Mouse (Mus musculus) thymus, adult 2 months (tissue): ENCODE data around the gene Egfl6. TPM values are rescaled to one million over a fixed set of nuclear protein-coding genes. Genes with fewer than 3 reads are reported as not detected.

Experiments used
- DNase-seq: peaks from one replicate; pipeline ENCODE4 v3.0.0; 2021
- H3K27ac ChIP-seq: fragments of 200-500 bp; 2 replicates; pipeline ENCODE4 v1.5.1; 2012; ENCODE audit warnings: low read length, control low read depth; ENCODE audit not compliant: control insufficient read depth, insufficient read depth
- H3K27me3 ChIP-seq: fragments of 200-500 bp; 2 replicates; pipeline ENCODE4 v1.6.1; 2012; ENCODE audit warnings: mild to moderate bottlenecking, low read length, moderate library complexity, mixed read lengths; ENCODE audit not compliant: control insufficient read depth, insufficient read depth
- H3K36me3 ChIP-seq: fragments of 200-500 bp; 2 replicates; pipeline ENCODE4 v1.6.1; 2012; ENCODE audit warnings: mild to moderate bottlenecking, low read length, moderate library complexity; ENCODE audit not compliant: control insufficient read depth, insufficient read depth
- H3K4me1 ChIP-seq: fragments of 200-500 bp; replicated peaks from 2 replicates; pipeline ENCODE4 v1.6.1; 2012; ENCODE audit warnings: low read length; ENCODE audit not compliant: control insufficient read depth, insufficient read depth
- H3K4me3 ChIP-seq: fragments of 200-500 bp; 2 replicates; pipeline ENCODE4 v1.5.1; 2012; ENCODE audit warnings: mild to moderate bottlenecking, low read length, control low read depth, moderate library complexity; ENCODE audit not compliant: control insufficient read depth, insufficient read depth
- CTCF ChIP-seq: fragments of 200-500 bp; IDR thresholded peaks from 2 replicates; pipeline ENCODE4 v1.5.1; 2012; ENCODE audit warnings: mild to moderate bottlenecking, control low read depth, low read length, moderate library complexity, borderline replicate concordance; ENCODE audit not compliant: control insufficient read depth, poor library complexity, insufficient read depth; ENCODE audit errors: extremely low read depth
- POLR2A ChIP-seq: fragments of 200-500 bp; IDR thresholded peaks from 2 replicates; pipeline ENCODE4 v1.6.1; 2012; ENCODE audit warnings: mild to moderate bottlenecking, low read length, control low read depth, moderate library complexity; ENCODE audit not compliant: control insufficient read depth, poor library complexity, insufficient read depth; ENCODE audit errors: extremely low read depth
- WGBS: fragments of 180-500 bp; shearing (Covaris S2); methylation state at CpG from one replicate; pipeline ENCODE4 v1.1.7; 2018; 5-methylcytosine and 5-hydroxymethylcytosine counted together
- polyA plus RNA-seq: library from polyadenylated mRNA; depleted of rRNA; stranded (reverse); fragments of >200 nt; gene quantifications from 2 replicates; pipeline ENCODE4 v1.2.3, GENCODE M21; 2012; rRNA removed

Egfl6 gene
- polyA plus RNA-seq, 1 experiment: 0.11 TPM

GRCm38 (mm10) chrX:166479365-166479983, 106.0 kb downstream of the Egfl6 start, which contains the start of gene Rab9:
TSS of gene Rab9 (minus strand) at chrX:166479867.
- no peak within 1 kb of the TSS for H3K27ac ChIP-seq
- no peaks in the 10 kb centered on the region for H3K27me3 ChIP-seq
- peak within 1 kb of the TSS; percentile 99 for H3K4me3 ChIP-seq
- peaks cover 2% of the 10 kb centered on the region; the same call in 1 of the 2 replicates for H3K4me1 ChIP-seq
- TF ChIP-seq POLR2A: no peak
- TF ChIP-seq CTCF: no peak
- H3K36me3 ChIP-seq: no peaks in the 10 kb centered on the region
- peak; percentile 95 for DNase-seq
- 2% methylated on average over 32 of the region's 41 CpGs for WGBS

- WGBS: under 1% methylated on average over 28 of the region's 28 CpGs
- Histone ChIP-seq H3K36me3 (no peaks in the 10 kb centered on the region), H3K27me3 (no peaks in the 10 kb centered on the region), H3K4me1 (peaks cover 2% of the 10 kb centered on the region; the same call in 1 of the 2 replicates), H3K4me3 (peak overlapping the region; percentile 99), H3K27ac (no peak overlapping the region)
- DNase-seq: no peak
- TF ChIP-seq CTCF (no peak), POLR2A (no peak)
Measured at GRCm38 (mm10) chrX:166478631-166479364, 106.7 kb downstream of the Egfl6 start.

GRCm38 (mm10) chrX:166477393-166477792, 108.1 kb downstream of the Egfl6 start:
- no peak for DNase-seq
- no peak for TF ChIP-seq CTCF
- no peak for TF ChIP-seq POLR2A
- H3K36me3 ChIP-seq: no peaks in the 10 kb centered on the region
- no peak overlapping the region for H3K27ac ChIP-seq
- H3K4me3 ChIP-seq: no peak overlapping the region
- H3K4me1 ChIP-seq: peaks cover 2% of the 10 kb centered on the region; the same call in 1 of the 2 replicates
- no peaks in the 10 kb centered on the region for H3K27me3 ChIP-seq
- WGBS: 90% methylated on average over 6 of the region's 6 CpGs

Other genes starting within 250 kb of the Egfl6 start
- 2.0 and 2.9 TPM in 2 replicates for gene Trappc2, start 145.1 kb downstream of the Egfl6 start, polyA plus RNA-seq
- 1.9 and 2.1 TPM in 2 replicates for gene Ofd1, start 145.0 kb downstream of the Egfl6 start, polyA plus RNA-seq
- gene Rab9, start 105.9 kb downstream of the Egfl6 start, polyA plus RNA-seq: 3.5 and 4.5 TPM in 2 replicates
- 2.0 and 2.7 TPM in 2 replicates for gene Tceanc, start 67.2 kb downstream of the Egfl6 start, polyA plus RNA-seq